Mouse (Mus musculus) liver (tissue): ENCODE measurements around the gene Ncaph2.

Experiments
- DNase-seq: peaks from one replicate; pipeline ENCODE4 v3.0.0-alpha.2; 2020; ENCODE audit warnings: mixed read lengths

Gene Ncaph2

DNA sequence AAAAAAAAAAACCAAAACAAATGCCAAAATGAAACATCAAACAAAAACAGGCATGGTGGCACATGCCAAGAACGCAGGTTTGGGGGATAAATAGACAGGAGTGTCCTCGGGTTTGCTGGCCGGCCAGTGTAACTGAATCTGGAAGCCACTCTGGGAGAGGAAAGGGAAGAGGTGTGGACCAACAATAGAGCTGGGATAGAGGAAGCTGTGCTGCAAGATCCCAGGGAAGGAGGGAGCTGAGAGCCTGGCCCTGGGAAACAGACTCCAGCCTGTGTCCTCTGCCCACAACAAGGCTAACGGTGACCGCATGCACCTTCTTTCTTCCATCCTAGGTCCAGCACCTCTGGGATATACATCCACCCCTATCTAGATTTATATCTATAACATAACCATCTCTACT is 5.1 kb upstream of the Ncaph2 start:
- no peak for DNase-seq

DNA sequence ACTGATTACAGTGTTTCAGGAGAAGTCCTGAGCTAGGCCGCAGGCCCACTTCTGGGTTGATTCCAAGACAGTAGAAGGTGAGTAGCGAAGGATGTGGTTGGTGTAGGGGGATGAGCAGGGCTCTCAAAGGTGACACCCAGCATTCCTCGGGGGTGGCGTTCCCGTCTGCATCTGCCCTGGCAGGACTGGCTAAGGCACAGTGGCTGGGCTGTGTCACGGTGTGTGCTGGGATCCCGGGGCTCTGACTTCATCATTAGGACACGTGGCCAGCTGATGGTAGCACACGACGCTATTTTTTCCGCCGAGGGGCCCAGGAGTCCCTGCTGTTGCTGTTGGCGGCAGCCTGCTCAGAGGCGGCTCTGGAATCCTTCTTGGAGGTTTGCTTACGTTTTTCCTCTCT is 4.2 kb upstream of the Ncaph2 start:
- DNase-seq, result no peak

DNA sequence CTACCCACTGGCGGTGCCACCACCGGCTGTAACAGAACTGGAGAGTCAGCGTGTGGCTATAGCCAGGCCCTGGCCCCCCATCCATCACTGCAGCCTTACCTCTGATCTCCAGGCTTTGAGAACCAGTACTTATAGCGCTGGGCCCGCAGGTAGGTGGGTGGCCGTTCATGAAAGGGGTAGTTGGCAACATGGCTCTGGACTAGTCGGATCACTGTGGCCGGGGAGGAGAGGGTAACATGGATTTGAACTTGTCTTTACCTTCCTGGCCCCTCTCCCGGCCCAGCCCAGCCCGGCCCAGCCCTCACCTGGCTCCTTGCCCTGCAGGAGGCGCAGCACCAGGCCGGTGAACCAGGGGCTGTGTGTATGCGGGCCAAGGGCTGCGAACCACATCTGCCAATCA is 3.5 kb upstream of the Ncaph2 start:
- DNase-seq, result no peak

DNA sequence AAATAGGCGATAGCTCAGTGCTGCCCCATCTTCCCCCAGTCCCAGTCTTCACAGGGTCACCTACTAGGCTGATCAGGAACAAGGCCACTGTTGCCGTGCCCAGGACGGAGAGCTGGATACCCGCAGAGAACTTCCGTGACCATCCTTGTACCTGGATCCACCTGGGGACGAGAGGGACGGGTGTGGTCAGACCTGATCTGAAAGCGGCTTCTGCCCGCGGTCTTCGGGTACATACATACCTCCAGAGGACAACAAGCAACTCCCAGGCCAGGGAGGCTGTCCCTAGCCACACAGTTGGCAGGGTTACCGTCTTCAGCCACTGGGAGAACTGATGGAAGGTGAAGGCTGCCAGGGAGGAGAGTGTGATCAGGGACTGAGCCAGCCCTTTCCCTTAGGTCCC is 2.7 kb upstream of the Ncaph2 start:
- DNase-seq, result no peak

DNA sequence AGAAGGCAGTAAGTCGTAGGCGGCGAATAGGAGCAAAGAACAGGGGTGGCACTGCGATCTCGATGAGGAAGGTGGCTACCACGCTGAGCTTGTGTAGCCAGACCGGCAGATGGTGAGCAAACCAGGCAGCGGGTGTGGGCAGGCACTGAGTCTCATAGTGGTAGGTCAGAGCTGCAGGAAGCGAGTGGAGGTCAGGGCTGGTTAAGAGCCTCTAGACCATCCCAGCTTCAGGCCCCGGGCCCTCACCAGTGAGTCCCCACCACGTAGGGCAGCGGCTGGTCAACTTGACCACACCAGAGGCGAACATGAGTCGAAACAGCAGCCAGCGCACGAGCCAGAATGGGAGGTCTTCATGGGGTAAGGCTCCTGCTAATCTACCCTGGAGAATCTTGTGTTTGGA is 1.7 kb upstream of the Ncaph2 start:
- no peak for DNase-seq

DNA sequence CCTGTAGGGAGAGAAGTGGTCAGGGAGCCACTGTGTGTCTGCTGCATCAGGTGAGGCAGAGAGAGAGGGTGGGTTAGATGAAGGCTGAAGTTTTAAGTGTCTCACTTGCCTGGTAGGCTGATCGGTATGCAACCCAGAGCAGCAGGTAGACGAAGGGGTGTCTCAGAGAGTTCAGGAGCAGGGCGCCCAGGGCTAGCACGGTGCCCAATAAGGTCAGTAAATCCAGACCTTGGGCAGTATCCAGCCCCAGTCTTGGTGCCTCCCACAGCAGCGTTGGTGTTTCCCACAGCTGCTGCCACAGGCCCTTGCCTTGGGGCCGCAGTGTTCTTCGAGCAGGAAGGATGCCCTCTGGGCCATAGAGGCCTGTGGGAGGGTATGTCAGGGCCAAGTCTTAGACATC is 1.1 kb upstream of the Ncaph2 start:
- DNase-seq, result no peak

DNA sequence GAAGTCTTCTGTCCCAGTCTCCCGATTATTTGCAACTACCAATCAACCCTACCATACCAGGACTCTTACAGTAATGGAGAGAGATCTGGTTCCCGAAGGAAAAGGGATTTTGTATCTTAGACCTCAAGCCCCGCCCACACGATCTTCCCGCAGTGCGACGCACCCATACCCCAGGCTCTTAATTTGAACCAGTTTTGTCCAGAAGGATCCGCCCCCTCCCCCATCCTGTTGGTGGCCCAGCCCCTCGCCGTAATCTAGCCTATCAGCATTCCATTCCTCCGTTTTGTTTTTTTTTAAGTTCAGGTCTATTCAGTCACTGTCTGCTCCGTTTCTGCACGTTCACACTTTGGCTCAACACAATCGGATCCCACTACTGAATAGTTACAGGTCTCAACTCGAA is 853 bp downstream of the Ncaph2 start:
- peak; percentile 93 for DNase-seq

DNA sequence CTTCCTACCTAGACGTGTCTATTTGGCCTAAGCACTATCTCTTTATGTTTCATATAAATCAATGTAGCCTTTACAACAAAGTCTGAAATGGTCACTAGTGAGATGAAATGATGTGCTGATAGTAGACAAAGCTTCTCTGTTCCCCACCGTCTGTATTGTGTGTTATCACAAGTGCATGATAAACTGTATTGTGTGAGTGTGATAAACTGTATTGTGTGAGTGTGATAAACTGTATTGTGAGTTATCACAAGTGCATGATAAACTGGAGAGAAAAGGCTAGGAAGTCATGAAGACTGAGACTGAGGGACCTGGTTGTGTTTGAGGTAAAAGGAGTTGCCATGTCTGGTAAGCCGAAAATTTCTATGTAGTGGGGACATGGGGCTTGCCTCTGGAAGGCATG is 3.3 kb downstream of the Ncaph2 start:
- no peak for DNase-seq

DNA sequence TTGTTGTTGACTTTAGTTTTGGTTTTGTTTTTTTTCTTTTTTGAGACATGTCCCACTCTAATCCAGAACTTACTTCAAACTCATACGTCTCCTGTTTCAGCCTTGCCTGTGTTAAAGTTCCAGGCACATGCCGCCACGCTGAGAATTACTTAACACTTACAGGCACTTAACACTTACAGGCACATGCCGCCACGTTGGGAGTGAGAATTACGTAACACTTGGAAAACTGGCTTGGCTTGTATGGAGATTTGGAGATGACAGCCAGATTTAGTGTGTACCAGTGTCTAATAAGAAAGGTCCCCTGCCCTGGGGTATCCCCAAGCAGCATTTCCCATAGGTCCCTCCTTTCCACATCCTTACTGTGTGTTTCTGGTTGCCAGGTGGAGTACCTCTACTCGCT is 7.5 kb downstream of the Ncaph2 start:
- DNase-seq, result no peak

DNA sequence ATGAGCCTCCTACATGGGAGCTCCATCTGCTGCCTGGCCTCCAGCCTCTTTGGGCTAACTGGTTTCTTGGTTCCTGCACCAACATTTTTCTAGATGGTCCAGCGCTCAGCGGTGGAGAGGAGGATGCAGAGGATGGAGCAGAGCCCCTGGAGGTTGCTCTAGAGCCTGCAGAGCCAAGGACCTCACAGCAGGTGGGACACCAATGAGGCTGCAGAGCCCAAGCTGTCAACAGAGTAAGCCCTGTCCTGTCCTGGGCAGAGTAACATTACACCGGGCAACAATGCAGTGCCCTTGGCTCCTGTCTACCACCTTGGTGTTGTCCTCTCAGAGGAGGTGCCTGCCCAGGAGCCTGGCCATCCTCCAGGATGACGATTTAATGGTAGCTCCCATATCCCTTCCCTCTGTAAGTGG is 9.6 kb downstream of the Ncaph2 start:
- no peak for DNase-seq

DNA sequence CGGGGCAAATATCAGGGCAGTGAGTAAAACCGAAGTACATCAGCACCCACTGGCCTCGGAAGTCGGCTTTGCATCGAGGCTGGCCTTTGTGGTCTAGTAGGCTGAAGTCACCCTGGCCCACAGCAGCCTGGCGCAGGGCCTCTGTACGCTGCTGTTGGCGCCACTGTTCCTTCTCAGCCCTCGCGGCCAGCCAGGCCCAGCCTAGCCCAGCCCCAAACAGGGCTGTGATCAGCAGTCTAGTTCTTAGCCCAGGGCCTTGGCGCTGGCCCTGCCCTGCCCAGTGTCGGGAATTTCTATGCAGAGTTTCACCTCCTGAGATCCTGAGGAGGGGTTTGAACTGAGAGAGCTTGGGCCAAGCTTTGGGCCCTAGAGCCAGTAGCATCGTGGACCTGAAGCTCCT is 16.5 kb downstream of the Ncaph2 start:
- no peak for DNase-seq

DNA sequence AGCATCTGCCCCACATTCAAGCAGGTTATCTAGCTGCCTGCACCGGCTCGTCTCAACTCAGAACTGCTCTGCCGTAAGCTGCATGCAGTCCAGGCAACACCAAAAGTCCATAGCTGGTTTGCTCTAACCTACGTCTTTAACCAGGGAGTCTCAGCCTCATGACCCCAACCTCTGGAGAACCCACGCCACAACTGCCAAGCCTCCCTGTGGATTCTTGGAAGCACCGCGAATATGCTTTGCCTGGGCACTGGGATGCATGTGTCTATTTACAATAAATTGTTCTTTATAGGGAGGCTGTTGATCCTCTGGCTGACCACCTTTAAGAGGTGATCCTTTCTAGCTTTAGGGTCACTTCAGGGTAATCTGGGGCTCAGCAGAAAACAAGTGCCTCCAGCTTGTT is 17.0 kb downstream of the Ncaph2 start:
- DNase-seq, result no peak

DNA sequence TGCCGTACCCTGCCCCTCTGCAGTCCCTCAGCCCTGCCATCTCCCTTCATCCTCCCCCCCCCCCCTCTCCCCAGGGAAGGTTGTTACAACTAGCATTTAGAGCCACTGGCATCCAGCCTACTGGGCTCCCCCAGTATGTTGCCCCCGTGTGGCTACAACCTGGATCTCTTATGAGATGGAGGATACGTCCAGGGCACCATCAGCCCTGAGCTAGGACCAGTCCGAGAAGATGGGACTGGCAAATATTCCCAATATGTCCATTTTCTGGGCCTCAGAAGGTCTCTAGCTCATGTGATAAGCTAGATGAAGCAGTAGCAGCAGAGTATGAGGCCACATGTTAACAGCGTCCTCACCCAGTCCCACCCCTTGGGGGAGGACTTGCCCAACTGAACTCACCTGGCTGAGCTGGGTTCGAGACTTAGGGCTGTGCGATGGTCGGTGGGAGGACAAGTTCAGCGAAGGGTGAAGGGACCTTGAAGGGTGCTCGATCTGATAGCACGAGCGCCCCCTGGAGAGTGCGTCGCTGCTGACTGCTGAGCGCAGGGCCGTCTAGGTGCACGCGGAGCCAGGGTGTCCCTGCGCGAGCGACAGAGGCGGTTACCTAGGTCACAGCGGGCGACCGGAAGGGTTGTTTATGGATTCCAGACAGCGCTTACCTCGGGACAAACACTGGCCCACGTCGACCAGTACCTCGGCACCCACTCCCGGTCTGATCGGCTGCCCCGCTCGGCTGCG is 17.7 kb downstream of the Ncaph2 start:
- DNase-seq, result peak; percentile 91

DNA sequence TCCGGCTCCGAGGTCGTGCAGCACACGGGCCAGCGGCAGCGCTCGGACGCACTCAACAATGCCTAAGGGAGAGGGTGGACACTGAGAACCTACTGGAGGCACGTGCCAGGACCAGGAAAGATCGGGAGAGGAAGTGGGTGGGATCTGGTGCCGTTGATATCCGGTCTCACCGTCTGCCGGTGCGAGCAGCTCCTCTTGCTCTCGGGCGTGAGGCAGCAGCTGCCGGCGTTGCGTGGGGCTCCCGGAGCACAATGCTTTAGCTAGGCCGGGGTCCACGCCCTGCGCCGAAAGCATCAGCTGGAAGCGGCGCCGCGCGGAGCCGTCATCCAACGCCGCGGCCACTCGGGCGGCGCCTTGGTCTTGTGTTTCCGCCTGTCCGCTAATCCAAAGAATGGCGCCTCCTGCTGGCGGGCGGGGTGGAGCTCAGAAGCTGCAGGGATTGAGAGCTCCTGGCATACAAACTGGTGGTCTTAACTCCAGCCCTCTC is 18.3 kb downstream of the Ncaph2 start, which contains the start of gene Sco2:
Sco2 (minus strand) TSS at position 85 of the 487 bp plus-strand sequence.
- DNase-seq, result peak; percentile 94

DNA sequence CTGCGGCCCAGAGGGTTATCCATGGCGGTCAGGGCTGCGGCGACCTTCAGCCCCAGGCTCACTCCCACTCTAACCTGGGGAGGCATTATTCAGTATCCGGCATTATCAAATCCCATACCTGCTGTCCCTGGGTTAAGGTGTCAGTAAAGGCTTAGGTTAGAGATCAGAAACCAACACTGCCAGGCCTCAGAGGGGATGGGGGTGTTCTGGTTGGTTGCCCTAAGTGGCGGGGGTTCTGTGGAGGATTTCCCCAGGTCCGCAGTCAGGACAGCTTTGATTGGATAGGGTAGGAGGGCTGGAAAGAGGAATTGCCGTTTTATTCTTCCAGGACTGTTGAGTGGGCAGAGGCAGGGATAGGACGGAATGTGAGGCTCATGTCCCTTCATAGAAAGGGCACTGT is 18.8 kb downstream of the Ncaph2 start:
- DNase-seq, result no peak

DNA sequence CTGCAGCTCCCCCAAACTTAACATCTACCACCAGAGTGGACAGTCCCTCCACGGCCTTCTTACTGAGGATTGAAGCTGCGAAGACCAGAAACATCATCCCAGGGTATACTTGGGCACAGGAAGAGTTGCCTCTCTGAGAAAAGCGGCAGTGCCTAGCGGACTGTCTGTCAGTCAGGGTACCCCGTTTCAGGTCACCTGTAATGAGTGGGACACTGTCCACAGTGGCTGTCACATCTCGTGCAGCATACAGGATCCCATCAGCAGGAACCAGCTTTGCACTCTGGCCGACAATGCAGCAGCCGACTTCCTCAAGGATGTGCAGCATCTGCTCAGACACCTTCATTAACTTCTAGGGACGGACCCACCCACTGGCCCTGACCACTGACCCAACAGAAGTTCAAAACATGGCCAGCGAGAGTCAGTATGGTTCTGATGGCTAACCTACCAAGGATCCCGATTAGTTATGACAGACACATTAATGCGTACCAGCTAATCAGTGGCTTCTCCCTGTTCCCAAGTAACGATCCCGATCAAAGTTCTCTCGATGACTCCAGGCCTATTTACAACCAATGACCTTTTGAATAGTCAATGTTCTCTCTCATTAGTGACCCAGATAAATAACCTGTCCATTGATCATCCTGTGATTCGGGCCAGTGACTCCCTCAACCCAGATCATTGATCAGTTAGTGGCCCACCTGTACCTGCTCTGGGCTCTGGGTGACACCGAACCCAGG is 19.4 kb downstream of the Ncaph2 start:
- DNase-seq, result no peak

DNA sequence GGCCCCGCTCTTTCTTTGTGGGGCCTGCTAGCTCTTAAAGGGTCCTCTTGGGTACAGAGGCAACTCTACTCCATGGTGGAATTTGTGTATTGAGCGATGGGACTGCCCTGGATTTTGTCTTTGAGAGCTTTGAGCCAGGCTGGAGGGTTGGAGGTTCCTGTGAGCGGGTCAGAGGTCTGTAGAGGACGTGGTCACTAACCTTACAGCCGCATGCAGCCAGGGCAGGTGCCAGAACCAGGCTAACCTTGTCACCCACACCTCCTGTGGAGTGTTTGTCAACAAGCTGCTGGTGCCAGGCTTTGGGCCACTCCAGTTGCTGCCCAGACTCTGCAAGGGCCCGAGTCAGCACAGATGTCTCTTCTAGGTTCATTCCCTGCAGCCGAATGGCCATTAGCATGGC is 20.5 kb downstream of the Ncaph2 start:
- DNase-seq, result no peak

DNA sequence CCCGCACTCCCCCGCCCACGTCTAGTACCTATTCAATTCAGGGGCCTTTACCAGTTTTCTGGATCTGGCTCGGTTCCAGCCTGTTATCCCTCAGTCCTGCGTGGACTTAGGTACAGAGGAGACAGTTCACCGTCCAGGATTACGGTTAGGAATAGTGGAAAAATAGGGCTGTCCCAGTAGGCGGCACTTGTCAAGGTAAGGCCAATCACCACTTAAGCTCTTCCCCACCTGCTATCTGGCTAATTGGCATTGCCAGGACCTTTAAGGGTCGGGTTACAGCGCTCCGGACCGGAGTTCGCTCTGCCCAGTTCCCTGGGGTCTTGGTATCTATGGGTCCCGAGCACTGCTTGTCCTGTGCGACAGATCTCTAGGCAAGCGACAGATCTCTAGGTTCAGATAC is 21.4 kb downstream of the Ncaph2 start, which contains the start of gene Tymp:
Tymp (minus strand) TSS at position 83 of the 400 bp plus-strand sequence.
- DNase-seq, result no peak

DNA sequence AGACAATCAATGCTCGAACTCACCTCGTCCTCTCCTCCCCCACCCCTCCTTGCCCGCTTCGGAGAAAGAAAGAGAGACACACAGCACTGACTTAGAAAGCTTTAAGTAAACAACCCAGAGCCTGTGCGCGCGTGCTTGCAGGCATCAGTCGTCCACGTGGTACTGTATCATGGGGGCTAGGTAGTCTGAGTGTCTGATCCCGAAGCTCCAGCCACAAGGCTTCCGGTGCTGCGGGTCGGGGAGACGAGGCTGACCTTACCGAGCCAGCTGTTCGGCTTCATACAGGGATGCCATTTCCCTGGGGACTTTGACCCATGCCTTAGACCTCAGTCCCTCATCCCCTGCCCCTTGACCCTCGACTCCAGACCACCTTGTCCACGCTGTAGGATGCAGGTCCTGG is 21.8 kb downstream of the Ncaph2 start:
- DNase-seq, result no peak

DNA sequence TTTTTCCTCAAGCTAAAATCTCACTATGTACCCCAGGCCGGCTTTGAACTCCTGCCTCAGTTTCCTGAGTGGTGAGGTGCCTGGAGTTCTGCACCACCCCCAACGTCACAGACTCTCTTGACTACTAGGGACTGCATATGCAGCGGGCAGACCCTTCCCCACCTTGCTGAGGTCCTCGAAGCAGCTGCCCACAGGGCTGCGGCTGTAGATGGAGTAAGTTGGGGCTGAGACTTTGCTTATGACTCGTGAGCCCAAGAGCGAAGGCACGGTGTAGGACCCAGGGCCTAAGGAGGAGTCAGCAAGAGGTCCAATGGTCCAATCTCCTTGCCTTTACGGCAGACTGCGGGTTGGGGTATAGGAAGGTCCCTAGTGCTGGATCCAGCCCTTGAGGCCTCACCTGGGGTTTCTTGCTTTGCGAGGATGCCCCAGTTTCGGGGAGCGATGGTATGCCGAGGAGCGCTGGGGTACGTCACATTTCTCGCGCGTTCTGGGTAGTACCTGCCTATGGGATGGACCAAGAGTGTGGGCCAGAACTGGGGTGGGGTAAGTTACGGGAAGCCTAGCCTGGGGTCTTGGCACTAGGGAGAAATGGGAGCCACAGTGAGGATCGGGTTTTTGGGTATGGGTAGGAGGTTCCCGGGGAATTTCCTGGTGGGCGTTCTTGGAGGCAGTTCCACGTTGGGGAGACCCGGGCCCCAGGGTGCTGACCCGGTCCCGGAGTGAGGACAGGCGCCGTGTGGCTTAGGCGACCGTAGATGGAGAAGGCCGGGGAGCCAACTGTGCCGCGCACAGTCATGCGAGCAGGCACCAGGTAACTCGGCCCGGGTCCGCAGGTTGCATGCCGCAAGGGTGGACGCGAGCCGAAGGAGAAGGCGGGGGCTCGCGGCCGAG is 22.7 kb downstream of the Ncaph2 start:
- no peak for DNase-seq

DNA sequence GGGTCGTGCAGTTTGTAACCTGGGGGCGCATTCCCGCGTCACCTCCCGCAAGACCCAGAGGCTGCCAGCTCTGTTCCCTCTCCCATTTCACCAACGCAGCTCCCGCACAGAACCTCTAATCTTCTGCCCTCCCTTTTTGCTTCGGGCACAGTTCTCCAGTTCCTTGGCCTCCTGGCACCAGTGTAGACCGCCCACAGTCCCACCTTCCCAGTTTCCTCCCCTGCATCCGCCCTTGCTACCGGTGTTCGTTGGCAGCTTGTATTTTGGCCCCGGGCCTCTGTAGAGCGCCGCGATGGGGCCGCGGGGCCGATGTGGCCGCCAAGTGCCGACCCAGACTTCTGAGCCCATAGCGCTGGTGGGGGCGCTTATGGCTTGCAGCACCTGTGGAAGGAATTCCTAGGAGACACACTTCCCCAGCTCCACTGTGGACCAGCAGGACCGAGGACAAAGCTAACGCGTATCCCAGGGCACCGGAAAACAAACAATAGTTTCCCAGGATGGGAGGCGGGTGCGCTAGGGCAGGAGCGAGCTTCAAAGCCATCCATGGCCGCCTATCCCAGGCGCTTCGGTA is 23.4 kb downstream of the Ncaph2 start, which contains the start of gene Odf3b:
Odf3b (minus strand) TSS at position 452 of the 571 bp plus-strand sequence.
- DNase-seq, result no peak

DNA sequence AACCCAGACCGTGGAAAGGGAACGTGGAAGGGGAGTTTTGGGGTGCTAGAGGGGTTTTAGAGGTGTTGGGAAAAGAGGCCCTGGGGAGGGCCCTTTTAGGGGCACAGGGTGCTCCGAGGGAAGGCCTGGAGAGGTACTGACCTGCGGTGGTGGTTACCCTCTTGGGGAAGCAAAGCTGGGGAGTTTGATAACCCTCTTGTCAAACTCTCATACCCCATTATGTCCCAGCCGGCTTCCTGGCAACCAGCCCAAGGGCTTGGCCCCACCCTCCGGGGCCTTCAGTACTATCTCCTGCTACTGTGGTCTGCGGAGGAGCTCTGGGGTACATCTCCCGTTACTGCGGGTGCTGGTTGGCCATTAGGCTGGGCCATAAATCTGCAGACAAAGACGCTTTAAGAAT is 23.9 kb downstream of the Ncaph2 start:
- peak; percentile 69 for DNase-seq

DNA sequence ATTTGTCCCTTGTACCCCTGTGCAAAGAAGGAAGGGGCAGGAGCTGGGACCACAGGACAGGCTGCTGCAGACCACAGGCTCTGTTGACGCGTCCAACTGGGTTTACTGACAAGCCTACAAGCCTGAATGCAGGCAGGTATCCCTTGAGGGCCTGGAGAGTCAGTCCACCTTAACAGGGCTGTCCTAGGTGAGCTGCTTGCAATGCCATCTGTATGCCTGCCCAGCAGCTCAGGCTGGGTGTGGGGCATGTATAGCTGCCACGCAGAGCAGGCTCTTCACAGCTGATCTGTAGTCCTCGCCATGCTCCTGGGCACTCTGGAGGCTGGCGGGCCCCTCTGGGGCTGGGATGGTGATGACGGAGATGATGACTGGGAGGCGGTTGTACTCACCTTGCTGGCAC is 29.1 kb downstream of the Ncaph2 start, which contains the start of gene Klhdc7b:
Klhdc7b (plus strand) TSS at position 301 of the 400 bp plus-strand sequence.
- DNase-seq, result no peak
